Mouse (Mus musculus): ENCODE results near the gene Mgp. TPM values are rescaled to one million over a fixed set of nuclear protein-coding genes. Genes with fewer than 3 reads are reported as not detected.
"Not testable (repeated sequence)": the region's sequence is repeated elsewhere in the genome, so short reads cannot be mapped to it uniquely, and the experiment has no call there.

The Mgp gene
- polyA plus RNA-seq, 1 experiment from 2014 or later = 229 TPM

DNA sequence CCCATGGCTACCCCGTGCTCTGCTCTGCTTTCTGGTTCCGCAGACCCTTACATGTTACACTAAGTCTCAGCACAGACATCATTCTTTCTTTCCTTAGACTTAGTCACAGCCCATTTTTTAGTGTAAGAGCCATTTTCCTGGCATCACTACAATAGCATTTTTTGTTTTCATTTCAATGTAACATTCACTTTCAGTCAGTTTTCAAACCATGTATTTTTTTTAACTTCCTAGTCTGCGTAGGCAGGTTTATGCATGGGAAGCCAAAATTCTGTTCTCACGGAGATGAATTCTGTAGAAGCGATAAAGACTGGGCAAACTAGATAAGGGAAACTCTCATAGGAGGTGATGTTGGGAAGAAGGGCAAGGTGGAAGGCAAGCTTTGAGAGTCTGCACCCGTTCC, 13.9 kb upstream of the Mgp start:
- Histone ChIP-seq H3K9ac (replicated peaks; ENCODE audit: low read depth, low read length) (no peak overlapping the region), H3K36me3 (ENCODE audit: control insufficient read depth, insufficient read depth, low read length) (no peaks in the 10 kb centered on the region), H3K4me3 (ENCODE audit: low read depth, low read length) (no peak overlapping the region), H3K9me3 (ENCODE audit: control insufficient read depth, low read depth, low read length) (no peaks in the 10 kb centered on the region), H3K27me3 (ENCODE audit: control insufficient read depth, insufficient read depth, low read length) (no peaks in the 10 kb centered on the region), H3K27ac (ENCODE audit: low read length) (no peak overlapping the region), H3K4me2 (replicated peaks; ENCODE audit: low read depth, low read length) (no peak overlapping the region), H3K4me1 (ENCODE audit: control insufficient read depth, insufficient read depth, low read length) (peaks cover 10% of the 10 kb centered on the region)
- no peak for ATAC-seq (ENCODE audit: insufficient number of reproducible peaks, insufficient read depth, low FRiP score, low read depth)
- WGBS = 85% methylated on average over 6 of the region's 6 CpGs

- Histone ChIP-seq H3K4me1 (ENCODE audit: control insufficient read depth, insufficient read depth, low read length) (peaks cover 7% of the 10 kb centered on the region), H3K4me3 (ENCODE audit: low read depth, low read length) (no peak overlapping the region), H3K27me3 (ENCODE audit: control insufficient read depth, insufficient read depth, low read length) (no peaks in the 10 kb centered on the region), H3K36me3 (ENCODE audit: control insufficient read depth, insufficient read depth, low read length) (no peaks in the 10 kb centered on the region), H3K9ac (replicated peaks; ENCODE audit: low read depth, low read length) (no peak overlapping the region), H3K9me3 (ENCODE audit: control insufficient read depth, low read depth, low read length) (no peaks in the 10 kb centered on the region), H3K27ac (ENCODE audit: low read length) (no peak overlapping the region), H3K4me2 (replicated peaks; ENCODE audit: low read depth, low read length) (no peak overlapping the region)
- no peak for ATAC-seq (ENCODE audit: insufficient number of reproducible peaks, insufficient read depth, low FRiP score, low read depth)
- WGBS = 91% methylated on average over 6 of the region's 6 CpGs
These were observed 13.4 kb upstream of the Mgp start for GRCm38 (mm10) chr6:136889067-136889466.

DNA sequence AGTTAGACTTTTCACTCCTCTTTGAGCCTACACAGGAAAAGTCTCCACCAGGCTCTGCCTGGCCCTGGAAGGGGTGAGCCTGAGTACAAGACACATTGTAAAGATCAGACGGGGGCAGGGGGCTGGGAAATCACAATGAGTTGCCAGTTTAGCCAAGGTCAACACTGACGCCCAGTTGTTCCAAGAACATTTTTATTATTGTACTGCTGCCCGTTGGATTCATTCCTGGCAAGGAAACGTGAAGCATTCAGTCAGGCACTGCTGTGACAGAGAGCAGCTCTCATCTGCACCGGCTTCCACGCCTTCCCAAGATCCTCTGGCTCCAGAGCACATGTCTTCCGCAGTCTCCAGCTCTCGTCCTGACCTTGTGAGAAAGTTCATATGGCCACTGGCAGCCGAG, 12.2 kb upstream of the Mgp start:
- Histone ChIP-seq H3K36me3 (ENCODE audit: control insufficient read depth, insufficient read depth, low read length) (no peaks in the 10 kb centered on the region), H3K27ac (ENCODE audit: low read length) (no peak overlapping the region; the same call in 1 of the 2 replicates), H3K9ac (replicated peaks; ENCODE audit: low read depth, low read length) (no peak overlapping the region), H3K4me2 (replicated peaks; ENCODE audit: low read depth, low read length) (no peak overlapping the region), H3K4me3 (ENCODE audit: low read depth, low read length) (no peak overlapping the region), H3K27me3 (ENCODE audit: control insufficient read depth, insufficient read depth, low read length) (no peaks in the 10 kb centered on the region), H3K9me3 (ENCODE audit: control insufficient read depth, low read depth, low read length) (no peaks in the 10 kb centered on the region), H3K4me1 (ENCODE audit: control insufficient read depth, insufficient read depth, low read length) (peaks cover 7% of the 10 kb centered on the region)
- ATAC-seq (ENCODE audit: insufficient number of reproducible peaks, insufficient read depth, low FRiP score, low read depth) = peak; percentile 69; the same call in 1 of the 2 replicates
- 33% methylated on average over 9 of the region's 9 CpGs for WGBS

GRCm38 (mm10) chr6:136884766-136885165, 9.1 kb upstream of the Mgp start:
- not testable (repeated sequence) for H3K27me3 ChIP-seq (ENCODE audit: control insufficient read depth, insufficient read depth, low read length); ATAC-seq (ENCODE audit: insufficient number of reproducible peaks, insufficient read depth, low FRiP score, low read depth)

DNA sequence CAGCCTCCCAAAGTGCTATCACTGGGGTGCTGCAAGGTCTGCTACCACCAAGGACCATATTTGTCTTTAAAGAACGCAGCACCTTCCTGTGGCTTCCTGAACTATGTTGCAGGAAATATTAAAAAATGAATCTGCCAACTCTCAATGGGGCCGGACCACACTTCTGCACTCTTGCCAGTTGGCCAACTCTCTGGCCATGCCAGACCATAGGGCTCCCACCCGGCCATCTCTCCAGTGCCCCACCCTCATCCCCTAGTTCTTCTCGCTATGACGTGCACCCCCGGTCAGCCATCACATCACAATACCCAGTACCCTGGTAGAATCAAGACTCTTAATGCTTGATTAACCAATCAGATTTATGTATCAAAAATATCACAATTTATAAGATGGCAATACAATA, 8.3 kb upstream of the Mgp start:
- Histone ChIP-seq H3K27ac (ENCODE audit: low read length) (no peak overlapping the region), H3K9me3 (ENCODE audit: control insufficient read depth, low read depth, low read length) (0 out of 2 replicates have a peak, but pooled peaks cover 3% of the 10 kb centered on the region), H3K4me2 (replicated peaks; ENCODE audit: low read depth, low read length) (no peak overlapping the region), H3K36me3 (ENCODE audit: control insufficient read depth, insufficient read depth, low read length) (no peaks in the 10 kb centered on the region), H3K9ac (replicated peaks; ENCODE audit: low read depth, low read length) (no peak overlapping the region), H3K27me3 (ENCODE audit: control insufficient read depth, insufficient read depth, low read length) (no peaks in the 10 kb centered on the region), H3K4me1 (ENCODE audit: control insufficient read depth, insufficient read depth, low read length) (peaks cover 7% of the 10 kb centered on the region), H3K4me3 (ENCODE audit: low read depth, low read length) (no peak overlapping the region)
- no peak for ATAC-seq (ENCODE audit: insufficient number of reproducible peaks, insufficient read depth, low FRiP score, low read depth)
- 96% methylated on average over 6 of the region's 6 CpGs for WGBS

More at GRCm38 (mm10) chr6:136884766-136885165, 9.1 kb upstream of the Mgp start:
- not testable (repeated sequence) for H3K27ac ChIP-seq (ENCODE audit: low read length); H3K36me3 ChIP-seq (ENCODE audit: control insufficient read depth, insufficient read depth, low read length); H3K4me3 ChIP-seq (ENCODE audit: low read depth, low read length); H3K9ac ChIP-seq (replicated peaks; ENCODE audit: low read depth, low read length); H3K4me1 ChIP-seq (ENCODE audit: control insufficient read depth, insufficient read depth, low read length); H3K4me2 ChIP-seq (replicated peaks; ENCODE audit: low read depth, low read length); H3K9me3 ChIP-seq (ENCODE audit: control insufficient read depth, low read depth, low read length)
- 39% methylated on average over 1 of the region's 1 CpGs for WGBS

DNA sequence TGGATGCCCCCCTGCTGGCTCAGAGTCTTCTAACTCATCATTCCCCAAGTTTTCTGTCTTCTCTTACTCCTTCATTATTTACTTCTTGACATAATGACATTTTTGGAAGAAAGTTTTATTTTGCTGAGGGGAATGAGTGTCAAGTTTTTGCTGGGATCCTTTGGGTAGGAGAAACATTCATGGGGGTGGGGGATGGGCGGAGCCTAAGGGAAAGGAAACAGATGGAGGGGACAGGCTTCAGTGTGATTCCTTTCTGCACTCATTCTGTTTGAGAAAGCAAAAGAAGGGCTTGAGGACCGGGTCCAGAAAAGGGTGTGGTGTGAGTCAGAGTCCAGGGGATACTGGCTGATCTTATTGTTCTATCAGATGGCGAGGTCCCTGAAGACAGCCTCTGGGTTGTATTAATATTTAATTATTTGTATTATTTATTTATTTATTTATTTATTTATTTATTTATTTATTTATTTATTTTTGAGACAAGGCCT, 7.8 kb upstream of the Mgp start:
- Histone ChIP-seq H3K4me1 (ENCODE audit: control insufficient read depth, insufficient read depth, low read length) (peaks cover 7% of the 10 kb centered on the region), H3K4me2 (replicated peaks; ENCODE audit: low read depth, low read length) (no peak overlapping the region), H3K9me3 (ENCODE audit: control insufficient read depth, low read depth, low read length) (0 out of 2 replicates have a peak, but pooled peaks cover 3% of the 10 kb centered on the region), H3K27ac (ENCODE audit: low read length) (no peak overlapping the region), H3K9ac (replicated peaks; ENCODE audit: low read depth, low read length) (no peak overlapping the region), H3K4me3 (ENCODE audit: low read depth, low read length) (no peak overlapping the region), H3K27me3 (ENCODE audit: control insufficient read depth, insufficient read depth, low read length) (no peaks in the 10 kb centered on the region), H3K36me3 (ENCODE audit: control insufficient read depth, insufficient read depth, low read length) (no peaks in the 10 kb centered on the region)
- 74% methylated on average over 3 of the region's 3 CpGs for WGBS
- 0 out of 2 replicates have a peak, but pooled peaks have one; percentile 23 for ATAC-seq (ENCODE audit: insufficient number of reproducible peaks, insufficient read depth, low FRiP score, low read depth)

DNA sequence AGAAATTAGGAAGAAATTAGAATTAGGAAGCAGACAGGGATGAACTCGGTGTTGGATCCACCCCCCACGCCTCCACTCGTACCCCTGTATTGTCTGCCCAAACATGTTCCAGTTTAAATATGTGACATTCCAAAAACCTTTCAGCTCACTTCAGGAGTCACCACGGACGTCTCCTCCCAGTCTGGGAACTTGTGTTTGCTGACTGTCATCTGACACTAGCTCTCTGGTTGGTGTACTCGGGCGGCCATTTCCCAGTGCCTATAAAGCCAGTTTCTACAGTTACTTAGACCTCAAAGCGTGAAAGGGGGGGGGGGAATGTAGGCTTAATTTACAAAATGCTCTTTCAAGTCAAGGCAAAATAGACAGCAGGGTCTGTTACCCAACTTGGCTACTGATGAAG, 6.1 kb upstream of the Mgp start:
- H3K9ac ChIP-seq (replicated peaks; ENCODE audit: low read depth, low read length) = no peak overlapping the region
- H3K9me3 ChIP-seq (ENCODE audit: control insufficient read depth, low read depth, low read length) = 0 out of 2 replicates have a peak, but pooled peaks cover 3% of the 10 kb centered on the region
- H3K4me1 ChIP-seq (ENCODE audit: control insufficient read depth, insufficient read depth, low read length) = no peaks in the 10 kb centered on the region
- H3K27me3 ChIP-seq (ENCODE audit: control insufficient read depth, insufficient read depth, low read length) = no peaks in the 10 kb centered on the region
- ATAC-seq (ENCODE audit: insufficient number of reproducible peaks, insufficient read depth, low FRiP score, low read depth) = no peak
- no peak overlapping the region for H3K4me2 ChIP-seq (replicated peaks; ENCODE audit: low read depth, low read length)
- no peak overlapping the region for H3K27ac ChIP-seq (ENCODE audit: low read length)
- H3K36me3 ChIP-seq (ENCODE audit: control insufficient read depth, insufficient read depth, low read length) = no peaks in the 10 kb centered on the region
- WGBS = 59% methylated on average over 8 of the region's 8 CpGs
- no peak overlapping the region for H3K4me3 ChIP-seq (ENCODE audit: low read depth, low read length)

GRCm38 (mm10) chr6:136874599-136874998, 1.0 kb downstream of the Mgp start:
- no peaks in the 10 kb centered on the region for H3K36me3 ChIP-seq (ENCODE audit: control insufficient read depth, insufficient read depth, low read length)
- no peak overlapping the region for H3K9ac ChIP-seq (replicated peaks; ENCODE audit: low read depth, low read length)
- ATAC-seq (ENCODE audit: insufficient number of reproducible peaks, insufficient read depth, low FRiP score, low read depth) = no peak
- H3K4me1 ChIP-seq (ENCODE audit: control insufficient read depth, insufficient read depth, low read length) = peaks cover 7% of the 10 kb centered on the region; the same call in 1 of the 2 replicates
- peak overlapping the region; percentile 31 for H3K4me2 ChIP-seq (replicated peaks; ENCODE audit: low read depth, low read length)
- H3K9me3 ChIP-seq (ENCODE audit: control insufficient read depth, low read depth, low read length) = no peaks in the 10 kb centered on the region
- H3K4me3 ChIP-seq (ENCODE audit: low read depth, low read length) = peak overlapping the region; percentile 18; the same call in 1 of the 2 replicates
- H3K27me3 ChIP-seq (ENCODE audit: control insufficient read depth, insufficient read depth, low read length) = no peaks in the 10 kb centered on the region
- H3K27ac ChIP-seq (ENCODE audit: low read length) = peak overlapping the region; percentile 49; the same call in 1 of the 2 replicates
- WGBS = 26% methylated on average over 8 of the region's 8 CpGs

GRCm38 (mm10) chr6:136868921-136869320, 6.7 kb downstream of the Mgp start:
- Histone ChIP-seq H3K9me3 (ENCODE audit: control insufficient read depth, low read depth, low read length) (no peaks in the 10 kb centered on the region), H3K4me1 (ENCODE audit: control insufficient read depth, insufficient read depth, low read length) (peaks cover 4% of the 10 kb centered on the region; the same call in 1 of the 2 replicates), H3K27me3 (ENCODE audit: control insufficient read depth, insufficient read depth, low read length) (no peaks in the 10 kb centered on the region), H3K4me2 (replicated peaks; ENCODE audit: low read depth, low read length) (no peak overlapping the region), H3K9ac (replicated peaks; ENCODE audit: low read depth, low read length) (no peak overlapping the region), H3K4me3 (ENCODE audit: low read depth, low read length) (no peak overlapping the region), H3K27ac (ENCODE audit: low read length) (no peak overlapping the region), H3K36me3 (ENCODE audit: control insufficient read depth, insufficient read depth, low read length) (no peaks in the 10 kb centered on the region)
- WGBS = 74% methylated on average over 5 of the region's 5 CpGs
- ATAC-seq (ENCODE audit: insufficient number of reproducible peaks, insufficient read depth, low FRiP score, low read depth) = no peak
